Mouse (Mus musculus) forebrain, postnatal 0 days (tissue): ENCODE measurements around the gene Lonp1. TPM values are rescaled to one million over a fixed set of nuclear protein-coding genes. Genes with fewer than 3 reads are reported as not detected.

Source experiments
- ATAC-seq: fragments of 200-750 bp; cut with Nextera tagmentation; 2 replicates; pipeline ENCODE4 v1.8.0; 2017; ENCODE audit warnings: mild to moderate bottlenecking, moderate library complexity
- DNase-seq: peaks from one replicate; pipeline ENCODE4 v3.0.0-alpha.2; 2015
- H3K27ac ChIP-seq: fragments of 300-500 bp; sonication (generic); 2 replicates; pipeline ENCODE4 v1.5.1; 2014; ENCODE audit warnings: low read depth, mild to moderate bottlenecking, antibody characterized with exemption, low read length, moderate library complexity, mixed read lengths
- H3K27me3 ChIP-seq: fragments of 300-500 bp; sonication (generic); 2 replicates; pipeline ENCODE4 v1.6.1; 2014; ENCODE audit warnings: mild to moderate bottlenecking, low read length, mixed read lengths; ENCODE audit not compliant: insufficient read depth
- H3K36me3 ChIP-seq: fragments of 300-500 bp; sonication (generic); 2 replicates; pipeline ENCODE4 v1.6.1; 2014; ENCODE audit warnings: mild to moderate bottlenecking, moderate library complexity; ENCODE audit not compliant: insufficient read depth
- H3K4me1 ChIP-seq: fragments of 300-500 bp; sonication (generic); 2 replicates; pipeline ENCODE4 v1.6.1; 2014; ENCODE audit warnings: antibody characterized with exemption; ENCODE audit not compliant: insufficient read depth
- H3K4me2 ChIP-seq: fragments of 300-500 bp; sonication (generic); 2 replicates; pipeline ENCODE4 v1.6.1; 2014; ENCODE audit warnings: low read depth, mild to moderate bottlenecking, moderate library complexity
- H3K4me3 ChIP-seq: fragments of 300-500 bp; sonication (generic); 2 replicates; pipeline ENCODE4 v1.5.1; 2014; ENCODE audit warnings: low read depth, low read length, mixed read lengths
- H3K9ac ChIP-seq: fragments of 300-500 bp; sonication (generic); 2 replicates; pipeline ENCODE4 v1.6.1; 2014; ENCODE audit warnings: mild to moderate bottlenecking
- H3K9me3 ChIP-seq: fragments of 300-500 bp; sonication (generic); 2 replicates; pipeline ENCODE4 v1.6.1; 2016; ENCODE audit warnings: low read length
- CTCF ChIP-seq: sonication (generic); IDR thresholded peaks from 2 replicates; pipeline ENCODE4 v1.5.1; 2016; ENCODE audit warnings: antibody characterized with exemption, control low read depth, low read depth
- WGBS: fragments of 180-500 bp; shearing (Covaris S2); extraction: QIAGEN DNeasy Blood & Tissue Kit; methylation state at CpG from one replicate; pipeline ENCODE4 v1.1.7; 2014; 5-methylcytosine and 5-hydroxymethylcytosine counted together
- polyA plus RNA-seq: library from polyadenylated mRNA; unstranded; fragments of >200 nt; fragmentation: Nextera tagmentation; extraction: Ambion mirVana; gene quantifications from 2 replicates; pipeline ENCODE4 v1.2.1, GENCODE M21; 2015
- total RNA-seq: library from RNA; depleted of rRNA; stranded (reverse); fragments of >200 nt; gene quantifications from 2 replicates; pipeline ENCODE4 v1.2.3, GENCODE M21; 2014; rRNA removed

Gene Lonp1
- total RNA-seq (64.9 and 76.3 TPM in 2 replicates), polyA plus RNA-seq (34.2 and 38.2 TPM in 2 replicates)

DNA sequence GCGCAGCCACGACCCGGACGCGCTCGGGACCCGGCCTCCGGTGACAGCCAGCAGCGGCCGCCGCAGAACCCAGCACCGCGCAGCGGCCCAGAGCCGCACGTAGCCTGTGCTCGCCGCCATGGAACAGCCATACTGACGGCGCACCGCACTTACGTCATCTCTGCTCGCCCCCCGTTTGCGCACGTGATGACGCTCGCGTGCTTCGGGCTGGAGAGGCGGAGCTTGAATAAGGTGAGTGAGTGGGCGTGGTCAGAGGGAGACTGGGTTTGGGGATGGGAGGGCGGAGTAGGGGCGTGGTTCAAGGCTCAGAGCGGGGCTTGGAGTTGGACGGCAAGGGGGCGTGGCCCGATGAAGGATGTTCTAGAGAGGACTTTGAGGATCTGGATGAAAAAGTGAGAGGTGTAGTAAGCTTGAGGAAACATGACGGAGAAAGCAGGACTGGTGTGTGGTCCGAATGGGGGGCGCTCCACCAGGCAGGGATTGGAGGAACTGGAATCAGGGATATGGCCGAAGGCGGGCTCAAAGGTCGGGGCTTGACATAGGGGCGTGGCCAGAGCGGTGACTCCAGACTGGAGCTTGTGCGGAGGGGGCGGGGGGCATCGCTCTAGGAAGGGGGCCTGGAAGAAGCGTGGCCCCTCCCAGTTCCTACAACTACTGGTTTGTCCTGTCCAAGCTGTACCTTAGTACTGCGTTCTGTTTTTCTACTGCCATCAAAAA lies at the start of gene Lonp1:
Gene Lonp1, minus strand, starts transcription at position 134 of the 717 bp plus-strand sequence.
- Histone ChIP-seq H3K4me3 (peak within 1 kb of the TSS; percentile 85), H3K27ac (peak within 1 kb of the TSS; percentile 69), H3K36me3 (peaks cover 18% of the 10 kb centered on the region), H3K4me1 (peaks cover 11% of the 10 kb centered on the region), H3K27me3 (no peaks in the 10 kb centered on the region), H3K9ac (peak within 1 kb of the TSS; percentile 81), H3K4me2 (peak within 1 kb of the TSS; percentile 89), H3K9me3 (no peaks in the 10 kb centered on the region)
- ATAC-seq (peak; percentile 96), DNase-seq (peak; percentile 98)
- WGBS = under 1% methylated on average over 50 of the region's 51 CpGs
- TF ChIP-seq CTCF = no peak

DNA sequence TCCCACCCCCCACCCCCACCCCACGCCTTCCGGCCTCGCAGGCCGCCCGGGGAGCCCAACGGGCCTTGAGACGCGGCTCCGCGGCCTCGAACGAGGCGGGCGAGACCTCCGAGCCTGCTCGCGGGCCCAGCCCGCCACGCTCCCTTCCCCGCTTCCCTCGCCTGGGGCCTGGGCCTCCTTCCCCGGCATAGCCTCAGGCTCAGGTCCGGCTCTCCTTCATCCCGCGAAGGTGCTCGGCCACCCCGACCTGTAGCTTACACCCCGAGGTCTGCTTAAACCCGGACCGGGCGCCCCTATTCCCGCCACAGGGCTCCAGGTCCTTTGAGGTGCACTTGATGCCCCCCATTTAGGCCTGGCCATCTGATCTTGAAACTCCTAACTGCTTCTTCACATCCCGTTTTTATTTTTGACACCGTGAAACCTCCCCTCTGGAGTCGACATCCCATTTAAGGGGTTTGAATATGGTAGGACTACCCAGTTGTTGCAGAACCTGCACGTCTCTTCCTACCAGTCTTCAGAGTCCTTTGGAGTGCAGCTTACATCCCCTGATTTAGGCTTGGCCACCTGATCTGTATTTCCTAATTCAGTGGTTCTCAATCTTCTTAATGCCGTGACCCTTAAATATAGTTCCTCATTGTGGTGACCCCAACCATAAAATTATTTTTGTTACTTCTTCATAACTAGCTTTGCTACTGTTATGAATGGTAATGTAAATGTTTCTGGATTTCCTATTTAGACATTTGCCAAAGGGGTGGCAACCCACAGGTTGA lies 47.1 kb upstream of the Lonp1 start:
- WGBS = 2% methylated on average over 29 of the region's 37 CpGs
- Histone ChIP-seq H3K4me3 (peak overlapping the region; percentile 84), H3K4me2 (peak overlapping the region; percentile 87), H3K9ac (peak overlapping the region; percentile 90), H3K9me3 (no peaks in the 10 kb centered on the region), H3K27me3 (no peaks in the 10 kb centered on the region), H3K36me3 (peaks cover 11% of the 10 kb centered on the region; the same call in 1 of the 2 replicates), H3K27ac (peak overlapping the region; percentile 82), H3K4me1 (peaks cover 12% of the 10 kb centered on the region)
- DNase-seq = no peak
- peak; percentile 38 for ATAC-seq
- TF ChIP-seq CTCF = no peak

DNA sequence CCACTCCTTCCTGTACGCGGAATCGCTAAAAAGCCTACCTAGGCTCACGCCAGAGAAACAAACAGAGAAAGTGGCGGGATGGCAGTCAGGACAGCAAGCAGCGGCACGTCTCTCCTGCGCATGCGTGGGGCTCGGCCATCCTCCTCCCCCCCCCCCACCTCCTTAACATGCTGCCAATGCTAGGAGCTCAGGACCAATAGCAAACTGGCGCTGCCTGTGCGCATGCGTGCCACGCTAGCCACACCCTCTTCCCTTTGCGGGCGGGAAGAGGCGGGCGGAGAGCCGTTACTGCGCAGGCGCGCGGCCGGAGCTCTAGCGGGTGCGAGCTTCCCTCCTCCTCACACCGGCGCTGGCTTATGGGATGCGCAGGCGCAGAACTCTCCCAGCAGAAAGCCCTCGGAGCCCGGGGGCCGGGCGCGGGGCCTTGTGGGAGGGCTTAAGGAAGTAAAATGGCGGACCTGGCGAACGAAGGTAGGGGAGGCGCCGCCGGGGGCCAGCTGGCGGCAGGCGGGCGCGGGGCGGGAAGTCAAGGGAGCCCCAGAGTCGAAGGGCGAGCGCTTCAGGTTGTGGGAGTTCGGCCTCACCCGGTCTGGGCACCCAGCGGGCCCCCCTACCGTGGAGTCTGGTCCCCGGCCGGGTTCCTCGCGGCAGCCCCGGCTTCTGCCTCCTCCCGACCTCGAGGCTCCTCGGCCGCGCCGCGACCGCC lies 46.4 kb upstream of the Lonp1 start, which contains the start of gene Ranbp3:
Gene Ranbp3, plus strand, starts transcription at position 354 of the 706 bp plus-strand sequence.
- Histone ChIP-seq H3K9ac (peak within 1 kb of the TSS; percentile 90), H3K9me3 (no peaks in the 10 kb centered on the region), H3K27ac (peak within 1 kb of the TSS; percentile 82), H3K27me3 (no peaks in the 10 kb centered on the region), H3K36me3 (peaks cover 11% of the 10 kb centered on the region; the same call in 1 of the 2 replicates), H3K4me2 (peak within 1 kb of the TSS; percentile 87), H3K4me1 (peaks cover 12% of the 10 kb centered on the region), H3K4me3 (peak within 1 kb of the TSS; percentile 84)
- TF ChIP-seq CTCF = no peak
- DNase-seq (peak; percentile 100), ATAC-seq (peak; percentile 92)
- under 1% methylated on average over 57 of the region's 66 CpGs for WGBS

- Histone ChIP-seq H3K4me3 (no peak overlapping the region), H3K36me3 (no peaks in the 10 kb centered on the region), H3K4me1 (peaks cover 8% of the 10 kb centered on the region), H3K27me3 (no peaks in the 10 kb centered on the region; the same call in 1 of the 2 replicates), H3K4me2 (no peak overlapping the region), H3K27ac (no peak overlapping the region), H3K9me3 (no peaks in the 10 kb centered on the region), H3K9ac (no peak overlapping the region)
- no peak for TF ChIP-seq CTCF
- 82% methylated on average over 8 of the region's 8 CpGs for WGBS
- ATAC-seq (no peak), DNase-seq (no peak)
Observed at GRCm38 (mm10) chr17:56669766-56670165, 43.1 kb upstream of the Lonp1 start.

GRCm38 (mm10) chr17:56668384-56669144 lies 41.9 kb upstream of the Lonp1 start:
- Histone ChIP-seq H3K36me3 (no peaks in the 10 kb centered on the region), H3K4me2 (peak overlapping the region; percentile 72), H3K9ac (peak overlapping the region; percentile 38; the same call in 1 of the 2 replicates), H3K4me1 (no peaks in the 10 kb centered on the region), H3K4me3 (peak overlapping the region; percentile 41), H3K27me3 (no peaks in the 10 kb centered on the region; the same call in 1 of the 2 replicates), H3K27ac (no peak overlapping the region), H3K9me3 (no peaks in the 10 kb centered on the region)
- peak; percentile 94 for TF ChIP-seq CTCF
- peak; percentile 28 for ATAC-seq
- 4% methylated on average over 31 of the region's 31 CpGs for WGBS
- peak; percentile 90 for DNase-seq

- WGBS = 77% methylated on average over 3 of the region's 3 CpGs
- DNase-seq (no peak), ATAC-seq (no peak)
- Histone ChIP-seq H3K27ac (no peak overlapping the region), H3K9ac (no peak overlapping the region), H3K4me2 (no peak overlapping the region), H3K9me3 (no peaks in the 10 kb centered on the region), H3K4me3 (no peak overlapping the region), H3K36me3 (no peaks in the 10 kb centered on the region), H3K4me1 (no peaks in the 10 kb centered on the region), H3K27me3 (no peaks in the 10 kb centered on the region; the same call in 1 of the 2 replicates)
- no peak for TF ChIP-seq CTCF
Observed at GRCm38 (mm10) chr17:56667591-56667990, 40.9 kb upstream of the Lonp1 start.
